Comparison of ENCODE assay signal across 11 mouse cellular contexts in genomic region chr1:71763530-71763929, GRCm38 (mm10).
DNase-seq lines count a peak whose midpoint lies in the region; ATAC-seq and TF ChIP-seq lines count a peak whose summit lies in the region.
"Had no signal": no experiment of that assay in that cellular context is flagged by ENCODE, and none has a peak within 500 bp of the region (broad histone marks: within the 10 kb centered on the region; RNA-seq: fewer than 3 reads in every experiment).

No protein-coding gene starts in this region.

- POLR2A ChIA-PET in Patski (lab: Charles Lee): interaction anchor here (0.7 to 1.2 kb wide), 2 partner anchors 13 to 113 kb away, joined by 3 read pairs; no protein-coding TSS in a partner anchor

- no peak for TF ChIP-seq CTCF in Patski (IDR thresholded peaks at IDR 0.05)

- DNase-seq in embryonic facial prominence, embryonic 14.5 days (ENCODE audit: low spot score): peak; percentile 54
- DNase-seq in embryonic facial prominence, embryonic 10.5 days (ENCODE audit: low spot score): no peak
- no peak for DNase-seq in limb, embryonic 10.5 days (ENCODE audit: low spot score)
- DNase-seq in Patski (ENCODE audit: low read depth, low spot score): peak; percentile 80
- DNase-seq in kidney, postnatal 14 days: peak; percentile 16
- no peak for DNase-seq in thymus, postnatal 36 days
- DNase-seq in right cerebral cortex, postnatal 10 days (ENCODE audit: low spot score in 2 of 2): no peak
- DNase-seq: cerebellum, adult 18-20 months; heart, postnatal 36 days had no signal

- no peak overlapping the region for H3K4me3 ChIP-seq in embryonic facial prominence, embryonic 14.5 days (ENCODE audit: low read depth, low read length)
- no peak overlapping the region for H3K4me3 ChIP-seq in embryonic facial prominence, embryonic 10.5 days
- no peak overlapping the region for H3K4me3 ChIP-seq in limb, embryonic 12.5 days (replicated peaks)
- H3K4me3 ChIP-seq in limb, embryonic 10.5 days: no peak overlapping the region

- no peaks in the 10 kb centered on the region for H3K27me3 ChIP-seq in embryonic facial prominence, embryonic 14.5 days (replicated peaks; ENCODE audit: control insufficient read depth, insufficient read depth, low read length)
- H3K27me3 ChIP-seq in embryonic facial prominence, embryonic 10.5 days (replicated peaks; ENCODE audit: low read depth, poor library complexity, severe bottlenecking): no peaks in the 10 kb centered on the region
- H3K27me3 ChIP-seq in limb, embryonic 12.5 days: no peaks in the 10 kb centered on the region
- H3K27me3 ChIP-seq in limb, embryonic 10.5 days (ENCODE audit: low read depth, poor library complexity, severe bottlenecking): no peaks in the 10 kb centered on the region
- no peaks in the 10 kb centered on the region for H3K27me3 ChIP-seq in Patski

- ATAC-seq in embryonic facial prominence, embryonic 14.5 days (ENCODE audit: low read depth): peak; percentile 30; the same call in 1 of the 2 replicates
- peak; percentile 61; the same call in 1 of the 2 replicates for ATAC-seq in limb, embryonic 12.5 days (ENCODE audit: insufficient number of reproducible peaks, insufficient read depth, low FRiP score, low TSS enrichment, low read depth)
- peak; percentile 80 for ATAC-seq in Patski

- no peaks in the 10 kb centered on the region for H3K9me3 ChIP-seq in embryonic facial prominence, embryonic 14.5 days (ENCODE audit: control insufficient read depth, low read length)
- H3K9me3 ChIP-seq in embryonic facial prominence, embryonic 10.5 days: no peaks in the 10 kb centered on the region
- no peaks in the 10 kb centered on the region for H3K9me3 ChIP-seq in limb, embryonic 12.5 days
- no peaks in the 10 kb centered on the region for H3K9me3 ChIP-seq in limb, embryonic 10.5 days (replicated peaks)

- no peak overlapping the region for H3K27ac ChIP-seq in embryonic facial prominence, embryonic 14.5 days (replicated peaks; ENCODE audit: low read depth, low read length)
- H3K27ac ChIP-seq in embryonic facial prominence, embryonic 10.5 days (replicated peaks): no peak overlapping the region
- H3K27ac ChIP-seq in limb, embryonic 12.5 days: peak overlapping the region; percentile 24; the same call in 1 of the 2 replicates
- no peak overlapping the region; the same call in 1 of the 2 replicates for H3K27ac ChIP-seq in limb, embryonic 10.5 days
- H3K27ac ChIP-seq: macrophage had no signal

- no peak overlapping the region for H3K4me2 ChIP-seq in embryonic facial prominence, embryonic 14.5 days (ENCODE audit: low read depth, low read length)
- no peak overlapping the region for H3K4me2 ChIP-seq in limb, embryonic 12.5 days

- CTCF ChIA-PET in Patski (lab: Charles Lee): interaction anchor here (0.8 to 1.4 kb wide), 4 partner anchors 10 to 173 kb away, joined by 3 to 4 read pairs (median 4); no protein-coding TSS in a partner anchor

- H3K4me1 ChIP-seq in embryonic facial prominence, embryonic 14.5 days (ENCODE audit: control insufficient read depth, insufficient read depth, low read length): peaks cover 6% of the 10 kb centered on the region; the same call in 1 of the 2 replicates
- no peaks in the 10 kb centered on the region for H3K4me1 ChIP-seq in embryonic facial prominence, embryonic 10.5 days
- no peaks in the 10 kb centered on the region for H3K4me1 ChIP-seq in limb, embryonic 12.5 days (replicated peaks)
- H3K4me1 ChIP-seq in limb, embryonic 10.5 days: no peaks in the 10 kb centered on the region; the same call in 1 of the 2 replicates

- no peaks in the 10 kb centered on the region for H3K36me3 ChIP-seq in embryonic facial prominence, embryonic 14.5 days (ENCODE audit: control insufficient read depth, insufficient read depth, low read length)
- no peaks in the 10 kb centered on the region for H3K36me3 ChIP-seq in embryonic facial prominence, embryonic 10.5 days (replicated peaks)
- no peaks in the 10 kb centered on the region for H3K36me3 ChIP-seq in limb, embryonic 12.5 days
- H3K36me3 ChIP-seq in limb, embryonic 10.5 days: no peaks in the 10 kb centered on the region

- WGBS in embryonic facial prominence, embryonic 14.5 days: 42% methylated on average over 2 of the region's 2 CpGs
- 84% methylated on average over 2 of the region's 2 CpGs for WGBS in embryonic facial prominence, embryonic 10.5 days
- WGBS in limb, embryonic 12.5 days: 32% methylated on average over 2 of the region's 2 CpGs
- 80% methylated on average over 2 of the region's 2 CpGs for WGBS in limb, embryonic 10.5 days

- in situ Hi-C loops in Patski (cut with MboI; ENCODE audit: low pct_unique_long_range_greater_than_20kb): no loop called here

- no peak overlapping the region for H3K9ac ChIP-seq in embryonic facial prominence, embryonic 14.5 days (ENCODE audit: low read depth, low read length)
- H3K9ac ChIP-seq in limb, embryonic 12.5 days (replicated peaks): no peak overlapping the region

Comparison
In these comparisons a context has a peak if more than half of its experiments do, and no peak if none do; other contexts are left out.
1. DNase-seq: peak in embryonic facial prominence, embryonic 14.5 days (single experiment), Patski (single experiment) and kidney, postnatal 14 days (single experiment); none in embryonic facial prominence, embryonic 10.5 days (single experiment), limb, embryonic 10.5 days (single experiment), thymus, postnatal 36 days (0 of 2) and right cerebral cortex, postnatal 10 days (0 of 2).
2. ATAC-seq: peak in every context shown above with its lines; median percentile 80 in Patski; 61 in limb, embryonic 12.5 days; 30 in embryonic facial prominence, embryonic 14.5 days.